Mouse (Mus musculus) heart, embryonic 12.5 days (tissue): ENCODE results near the gene Lbh. TPM values are rescaled to one million over a fixed set of nuclear protein-coding genes. Genes with fewer than 3 reads are reported as not detected.

Experiments used
- ATAC-seq: fragments of 200-750 bp; cut with Nextera tagmentation; 2 replicates; pipeline ENCODE4 v1.8.0; 2017; ENCODE audit warnings: moderate TSS enrichment, moderate library complexity; ENCODE audit not compliant: insufficient number of reproducible peaks, low FRiP score
- H3K27ac ChIP-seq: fragments of 300-500 bp; sonication (generic); 2 replicates; pipeline ENCODE4 v1.5.1; 2016; ENCODE audit warnings: mild to moderate bottlenecking, moderate library complexity; ENCODE audit not compliant: poor library complexity, severe bottlenecking
- H3K27me3 ChIP-seq: fragments of 300-500 bp; sonication (generic); replicated peaks from 2 replicates; pipeline ENCODE4 v1.6.1; 2016; ENCODE audit warnings: mild to moderate bottlenecking, moderate library complexity
- H3K36me3 ChIP-seq: fragments of 300-500 bp; sonication (generic); 2 replicates; pipeline ENCODE4 v1.6.1; 2016; ENCODE audit warnings: mild to moderate bottlenecking, moderate library complexity
- H3K4me1 ChIP-seq: fragments of 300-500 bp; sonication (generic); replicated peaks from 2 replicates; pipeline ENCODE4 v1.6.1; 2016; ENCODE audit warnings: mild to moderate bottlenecking
- H3K4me2 ChIP-seq: fragments of 300-500 bp; sonication (generic); 2 replicates; pipeline ENCODE4 v1.6.1; 2016; ENCODE audit warnings: mild to moderate bottlenecking, moderate library complexity
- H3K4me3 ChIP-seq: fragments of 300-500 bp; sonication (generic); 2 replicates; pipeline ENCODE4 v1.5.1; 2016; ENCODE audit warnings: mild to moderate bottlenecking
- H3K9ac ChIP-seq: fragments of 300-500 bp; sonication (generic); 2 replicates; pipeline ENCODE4 v1.6.1; 2016; ENCODE audit warnings: mild to moderate bottlenecking, moderate library complexity
- H3K9me3 ChIP-seq: fragments of 300-500 bp; sonication (generic); replicated peaks from 2 replicates; pipeline ENCODE4 v1.6.1; 2016; ENCODE audit warnings: mild to moderate bottlenecking, moderate library complexity
- WGBS: fragments of 180-500 bp; shearing (Covaris S2); methylation state at CpG from one replicate; pipeline ENCODE4 v1.1.7; 2016; 5-methylcytosine and 5-hydroxymethylcytosine counted together
- polyA plus RNA-seq: library from polyadenylated mRNA; unstranded; fragments of >200 nt; fragmentation: Nextera tagmentation; extraction: Ambion mirVana; gene quantifications from 2 replicates; pipeline ENCODE4 v1.2.1, GENCODE M21; 2016

Gene Lbh
- polyA plus RNA-seq, 1 experiment from 2014 or later, result 22.6 TPM

GRCm38 (mm10) chr17:72898775-72899174, 19.3 kb upstream of the Lbh start:
- ATAC-seq, result no peak; the same call in 1 of the 2 replicates
- H3K27ac ChIP-seq, result no peak overlapping the region
- 57% methylated on average over 3 of the region's 3 CpGs for WGBS

DNA sequence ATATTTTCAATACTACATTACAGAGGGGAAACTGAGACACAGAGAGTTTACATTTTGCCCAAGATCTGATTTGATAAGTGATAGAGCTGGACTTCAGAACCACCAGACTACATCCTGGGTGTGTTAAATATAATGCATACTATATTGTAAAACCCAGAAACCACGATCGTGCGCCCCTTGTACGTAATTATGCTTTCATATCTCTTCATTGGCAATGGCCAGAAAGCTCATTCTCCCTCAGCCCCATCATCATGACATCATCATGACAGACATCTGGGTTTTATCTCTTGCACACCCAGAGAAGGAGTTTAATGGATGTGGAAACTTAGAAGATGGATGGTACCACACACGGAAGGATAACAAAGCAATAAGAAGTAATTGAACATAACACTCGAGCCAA, 17.1 kb upstream of the Lbh start:
- H3K9me3 ChIP-seq, result no peaks in the 10 kb centered on the region
- no peak overlapping the region for H3K9ac ChIP-seq
- H3K27ac ChIP-seq, result no peak overlapping the region
- no peak overlapping the region for H3K4me2 ChIP-seq
- H3K27me3 ChIP-seq, result no peaks in the 10 kb centered on the region
- ATAC-seq, result no peak
- H3K36me3 ChIP-seq, result no peaks in the 10 kb centered on the region
- H3K4me1 ChIP-seq, result peaks cover 42% of the 10 kb centered on the region
- 79% methylated on average over 6 of the region's 6 CpGs for WGBS
- no peak overlapping the region for H3K4me3 ChIP-seq

More at GRCm38 (mm10) chr17:72898775-72899174, 19.3 kb upstream of the Lbh start:
- H3K36me3 ChIP-seq, result no peaks in the 10 kb centered on the region
- H3K4me2 ChIP-seq, result no peak overlapping the region
- no peaks in the 10 kb centered on the region for H3K9me3 ChIP-seq
- H3K4me3 ChIP-seq, result no peak overlapping the region
- H3K27me3 ChIP-seq, result no peaks in the 10 kb centered on the region
- no peak overlapping the region for H3K9ac ChIP-seq
- peaks cover 25% of the 10 kb centered on the region for H3K4me1 ChIP-seq

GRCm38 (mm10) chr17:72901705-72902104, 16.4 kb upstream of the Lbh start:
- no peak overlapping the region for H3K9ac ChIP-seq
- no peak overlapping the region for H3K4me3 ChIP-seq
- no peaks in the 10 kb centered on the region for H3K9me3 ChIP-seq
- 88% methylated on average over 4 of the region's 4 CpGs for WGBS
- no peak for ATAC-seq
- no peaks in the 10 kb centered on the region for H3K36me3 ChIP-seq
- no peaks in the 10 kb centered on the region for H3K27me3 ChIP-seq
- H3K4me1 ChIP-seq, result peaks cover 49% of the 10 kb centered on the region
- no peak overlapping the region for H3K27ac ChIP-seq
- H3K4me2 ChIP-seq, result no peak overlapping the region

- Histone ChIP-seq H3K27ac (0 out of 2 replicates have a peak overlapping the region, but pooled peaks have one; percentile 49), H3K9ac (no peak overlapping the region), H3K4me2 (no peak overlapping the region), H3K4me1 (peaks cover 48% of the 10 kb centered on the region), H3K27me3 (no peaks in the 10 kb centered on the region), H3K4me3 (no peak overlapping the region), H3K36me3 (no peaks in the 10 kb centered on the region), H3K9me3 (no peaks in the 10 kb centered on the region)
- WGBS, result 88% methylated on average over 5 of the region's 5 CpGs
- ATAC-seq, result no peak
Observed at GRCm38 (mm10) chr17:72903321-72903720, 14.8 kb upstream of the Lbh start.

DNA sequence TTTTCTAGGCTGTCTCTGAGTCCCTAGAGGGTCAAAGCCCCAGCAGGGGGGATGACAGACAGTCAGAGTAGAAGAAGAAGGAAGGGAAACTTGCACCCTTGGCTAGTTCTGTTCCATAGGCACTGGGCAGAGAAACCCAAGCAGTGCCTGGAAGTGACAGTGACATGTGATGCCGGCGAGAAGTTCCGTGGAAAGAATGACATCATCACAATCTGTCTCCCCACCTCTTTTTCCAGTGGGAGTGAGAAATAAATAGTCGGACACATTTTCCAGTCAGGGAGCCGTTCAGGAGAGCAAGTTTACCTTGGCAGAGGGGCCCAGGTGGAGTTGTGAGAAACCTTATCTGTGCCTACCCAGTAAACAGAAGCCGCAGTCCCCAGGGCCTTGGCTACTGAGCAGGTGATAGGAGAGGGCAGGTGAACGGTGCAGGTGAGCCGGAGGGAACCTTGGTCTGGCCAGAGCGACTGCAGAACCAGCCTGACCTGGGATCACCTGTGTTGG, 14.1 kb upstream of the Lbh start:
- H3K27ac ChIP-seq, result peak overlapping the region; percentile 49; the same call in 1 of the 2 replicates

DNA sequence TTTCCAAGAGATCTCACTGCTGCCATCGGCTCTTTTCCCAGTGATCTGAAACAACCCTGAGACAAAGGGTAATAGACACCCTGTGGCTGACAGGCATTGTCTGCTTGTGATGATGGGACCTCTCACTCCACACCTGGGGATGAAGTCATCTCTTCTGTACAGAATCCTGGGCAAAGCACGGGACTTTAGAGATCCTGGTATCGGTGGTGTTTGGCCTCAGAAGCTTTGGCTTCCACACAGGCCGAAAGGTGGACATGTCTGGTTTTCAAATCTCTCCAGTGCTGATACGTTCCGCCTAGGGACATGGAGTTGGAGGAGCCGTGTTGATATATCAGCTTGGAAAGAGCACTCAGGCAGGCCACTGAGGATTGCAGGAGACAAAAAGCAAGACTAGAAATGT, 13.2 kb upstream of the Lbh start:
- no peaks in the 10 kb centered on the region for H3K27me3 ChIP-seq
- H3K4me2 ChIP-seq, result no peak overlapping the region
- no peak overlapping the region for H3K27ac ChIP-seq
- H3K9ac ChIP-seq, result no peak overlapping the region
- no peaks in the 10 kb centered on the region for H3K36me3 ChIP-seq
- peaks cover 41% of the 10 kb centered on the region for H3K4me1 ChIP-seq
- no peaks in the 10 kb centered on the region for H3K9me3 ChIP-seq
- 73% methylated on average over 7 of the region's 7 CpGs for WGBS
- H3K4me3 ChIP-seq, result no peak overlapping the region
- no peak for ATAC-seq

More for the DNA sequence above, 14.1 kb upstream of the Lbh start:
- Histone ChIP-seq H3K4me1 (peaks cover 42% of the 10 kb centered on the region), H3K9ac (no peak overlapping the region), H3K27me3 (no peaks in the 10 kb centered on the region), H3K36me3 (no peaks in the 10 kb centered on the region), H3K9me3 (no peaks in the 10 kb centered on the region), H3K4me2 (no peak overlapping the region), H3K4me3 (no peak overlapping the region)
- WGBS, result 36% methylated on average over 9 of the region's 9 CpGs
- ATAC-seq, result peak; percentile 70; the same call in 1 of the 2 replicates

GRCm38 (mm10) chr17:72906231-72906896, 11.7 kb upstream of the Lbh start:
- no peak overlapping the region for H3K27ac ChIP-seq
- H3K4me1 ChIP-seq, result peaks cover 39% of the 10 kb centered on the region
- no peak overlapping the region for H3K4me3 ChIP-seq
- no peak; the same call in 1 of the 2 replicates for ATAC-seq
- no peak overlapping the region for H3K4me2 ChIP-seq
- no peaks in the 10 kb centered on the region for H3K36me3 ChIP-seq
- WGBS, result 51% methylated on average over 10 of the region's 10 CpGs
- H3K9ac ChIP-seq, result no peak overlapping the region
- no peaks in the 10 kb centered on the region for H3K27me3 ChIP-seq
- H3K9me3 ChIP-seq, result no peaks in the 10 kb centered on the region

- WGBS, result 86% methylated on average over 9 of the region's 9 CpGs
- Histone ChIP-seq H3K4me2 (no peak overlapping the region), H3K4me3 (no peak overlapping the region), H3K9ac (no peak overlapping the region), H3K27me3 (no peaks in the 10 kb centered on the region), H3K4me1 (peaks cover 47% of the 10 kb centered on the region), H3K9me3 (no peaks in the 10 kb centered on the region), H3K27ac (no peak overlapping the region), H3K36me3 (no peaks in the 10 kb centered on the region)
- ATAC-seq, result no peak
Observed at GRCm38 (mm10) chr17:72907211-72907610, 10.9 kb upstream of the Lbh start.

DNA sequence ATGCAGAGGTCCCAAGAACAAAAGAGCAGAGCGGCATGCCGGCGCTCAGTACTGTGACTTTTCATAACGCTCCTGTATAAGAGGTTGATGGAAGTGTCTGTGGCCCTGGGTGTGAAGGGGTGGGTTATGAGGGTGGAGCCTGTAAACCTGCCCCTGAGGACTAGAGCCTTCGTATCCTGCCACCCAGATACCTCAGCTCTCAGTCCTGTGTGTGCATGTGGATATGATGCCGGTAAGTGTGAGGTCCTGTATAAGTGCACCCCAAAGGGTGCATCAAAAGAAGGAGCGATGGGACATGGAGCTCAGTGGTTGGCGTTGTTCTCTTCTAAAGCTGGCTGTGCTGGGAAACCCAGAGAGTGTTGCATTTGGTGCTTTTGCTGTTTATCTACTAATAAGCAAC, 10.3 kb upstream of the Lbh start:
- Histone ChIP-seq H3K9ac (no peak overlapping the region), H3K4me1 (peaks cover 50% of the 10 kb centered on the region), H3K36me3 (no peaks in the 10 kb centered on the region), H3K27me3 (no peaks in the 10 kb centered on the region), H3K27ac (no peak overlapping the region), H3K4me2 (no peak overlapping the region), H3K9me3 (no peaks in the 10 kb centered on the region), H3K4me3 (no peak overlapping the region)
- 82% methylated on average over 8 of the region's 8 CpGs for WGBS
- no peak for ATAC-seq

- Histone ChIP-seq H3K4me1 (peaks cover 54% of the 10 kb centered on the region), H3K9ac (no peak overlapping the region), H3K27me3 (no peaks in the 10 kb centered on the region), H3K9me3 (no peaks in the 10 kb centered on the region), H3K4me2 (no peak overlapping the region), H3K27ac (no peak overlapping the region), H3K4me3 (no peak overlapping the region), H3K36me3 (no peaks in the 10 kb centered on the region)
- no peak for ATAC-seq
- 89% methylated on average over 3 of the region's 3 CpGs for WGBS
Observed at GRCm38 (mm10) chr17:72908561-72908960, 9.5 kb upstream of the Lbh start.

GRCm38 (mm10) chr17:72909061-72909852, 8.8 kb upstream of the Lbh start:
- Histone ChIP-seq H3K4me3 (no peak overlapping the region), H3K9ac (no peak overlapping the region), H3K4me1 (peaks cover 47% of the 10 kb centered on the region), H3K27ac (no peak overlapping the region), H3K27me3 (no peaks in the 10 kb centered on the region), H3K4me2 (no peak overlapping the region), H3K9me3 (no peaks in the 10 kb centered on the region), H3K36me3 (no peaks in the 10 kb centered on the region)
- no peak for ATAC-seq
- WGBS, result 78% methylated on average over 7 of the region's 7 CpGs
